Mouse (Mus musculus) myocyte (in vitro differentiated cells): ENCODE data around the gene Macrod2. TPM values are rescaled to one million over a fixed set of nuclear protein-coding genes. Genes with fewer than 3 reads are reported as not detected.

Experiments used
- H3K27me3 ChIP-seq: one replicate; pipeline ENCODE4 v1.6.1; 2011; ENCODE audit not compliant: control insufficient read depth, insufficient read depth, insufficient read length
- H3K36me3 ChIP-seq: one replicate; pipeline ENCODE4 v1.6.1; 2011; ENCODE audit not compliant: control insufficient read depth, insufficient read depth
- H3K4me2 ChIP-seq: one replicate; pipeline ENCODE4 v1.6.1; 2011; ENCODE audit warnings: low read depth, control low read depth
- H3K4me3 ChIP-seq: one replicate; pipeline ENCODE4 v1.5.1; 2011; ENCODE audit warnings: mild to moderate bottlenecking, control low read depth, moderate library complexity
- H3K79me2 ChIP-seq: one replicate; pipeline ENCODE4 v1.6.1; 2011; ENCODE audit not compliant: control insufficient read depth, insufficient read depth
- H3ac ChIP-seq: one replicate; pipeline ENCODE4 v1.6.1; 2011; ENCODE audit not compliant: control insufficient read depth, insufficient read length
- CEBPB ChIP-seq: IDR thresholded peaks from 2 replicates; pipeline ENCODE4 v1.6.1; 2011; ENCODE audit warnings: mild to moderate bottlenecking, moderate library complexity; ENCODE audit not compliant: poor library complexity, insufficient read depth, severe bottlenecking
- E2F4 ChIP-seq: IDR thresholded peaks from one replicate; pipeline ENCODE4 v1.6.1; 2011; ENCODE audit warnings: mild to moderate bottlenecking, control low read depth, moderate library complexity; ENCODE audit not compliant: insufficient read depth
- MAX ChIP-seq: IDR thresholded peaks from one replicate; pipeline ENCODE4 v1.6.1; 2011; ENCODE audit warnings: low read depth, mild to moderate bottlenecking, control low read depth
- MYOD1 ChIP-seq, 3 experiments: IDR thresholded peaks; one replicate each; pipeline ENCODE4 v1.6.1; 2011; ENCODE audit warnings: control low read depth in 2 of 3, low read depth in 2 of 3, mild to moderate bottlenecking in 2 of 3, moderate library complexity in 1 of 3; ENCODE audit not compliant: insufficient read length in 2 of 3, control insufficient read depth in 1 of 3
- MYOG ChIP-seq, 3 experiments: IDR thresholded peaks; one replicate each; pipeline ENCODE4 v1.6.1; 2011; ENCODE audit warnings: control low read depth in 2 of 3, low read depth in 2 of 3, mild to moderate bottlenecking in 2 of 3; ENCODE audit not compliant: insufficient read length in 2 of 3, control insufficient read depth in 1 of 3, insufficient read depth in 1 of 3
- POLR2A ChIP-seq: IDR thresholded peaks from one replicate; pipeline ENCODE4 v1.6.1; 2011; ENCODE audit warnings: low read depth, mild to moderate bottlenecking, control low read depth, moderate library complexity; ENCODE audit not compliant: insufficient read length
- POLR2AphosphoS2 ChIP-seq: IDR thresholded peaks from one replicate; pipeline ENCODE4 v1.6.1; 2011; ENCODE audit warnings: low read depth, control low read depth; ENCODE audit not compliant: insufficient read length
- REST ChIP-seq: IDR thresholded peaks from one replicate; pipeline ENCODE4 v1.6.1; 2011; ENCODE audit warnings: mild to moderate bottlenecking, control low read depth, moderate library complexity; ENCODE audit not compliant: insufficient read depth, insufficient read length
- SRF ChIP-seq: IDR thresholded peaks from one replicate; pipeline ENCODE4 v1.6.1; 2011; ENCODE audit warnings: low read depth; ENCODE audit not compliant: control insufficient read depth, insufficient read length
- TCF12 ChIP-seq: IDR thresholded peaks from one replicate; pipeline ENCODE4 v1.6.1; 2011; ENCODE audit warnings: mild to moderate bottlenecking, control low read depth; ENCODE audit not compliant: poor library complexity, insufficient read depth, severe bottlenecking
- TCF3 ChIP-seq: IDR thresholded peaks from one replicate; pipeline ENCODE4 v1.6.1; 2011; ENCODE audit warnings: low read depth, control low read depth; ENCODE audit not compliant: insufficient read length
- USF1 ChIP-seq: IDR thresholded peaks from one replicate; pipeline ENCODE4 v1.6.1; 2011; ENCODE audit warnings: low read depth, mild to moderate bottlenecking, control low read depth, moderate library complexity
- polyA plus RNA-seq: library from polyadenylated mRNA; unstranded; fragments of >200 nt; fragmentation: generic; extraction: Trizol; gene quantifications from one replicate; pipeline ENCODE4 v1.2.1, GENCODE M21; 2012; ENCODE audit warnings: missing spikeins

The Macrod2 gene
- polyA plus RNA-seq, 1 experiment, result 0.96 TPM

DNA sequence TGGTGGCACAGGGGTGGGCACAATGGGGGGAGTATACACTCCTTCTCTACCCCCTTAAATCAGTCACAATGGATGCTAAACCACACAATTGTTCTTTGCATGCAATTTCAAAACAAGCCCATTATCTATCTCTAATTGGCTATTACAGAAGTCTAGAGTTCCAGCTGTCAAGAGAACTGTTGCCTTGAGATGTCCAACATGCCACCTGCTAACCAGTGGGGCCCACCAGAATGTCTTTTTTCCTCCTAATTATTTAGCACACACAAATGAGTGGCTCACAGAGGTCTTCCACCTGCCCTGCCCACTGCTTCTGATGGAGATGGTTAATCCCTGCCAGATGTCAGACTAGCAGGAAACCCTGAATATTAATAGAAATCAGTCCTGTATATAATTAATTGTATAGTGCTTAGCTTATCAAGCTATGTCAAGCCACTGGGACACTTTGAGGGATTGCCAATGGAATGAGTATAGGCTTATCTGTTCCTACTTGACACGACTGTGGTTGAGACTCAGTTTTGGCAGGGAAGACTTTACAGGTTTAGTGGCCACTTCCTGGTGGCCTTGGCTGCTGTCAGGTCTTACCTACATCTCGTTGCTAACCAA lies 1054.1 kb downstream of the Macrod2 start:
- Histone ChIP-seq H3ac (no peak overlapping the region), H3K27me3 (no peaks in the 10 kb centered on the region), H3K36me3 (no peaks in the 10 kb centered on the region), H3K4me3 (no peak overlapping the region), H3K79me2 (no peaks in the 10 kb centered on the region), H3K4me2 (no peak overlapping the region)
- no peak for TF ChIP-seq E2F4
- TF ChIP-seq REST, result no peak
- TF ChIP-seq TCF12, result no peak

DNA sequence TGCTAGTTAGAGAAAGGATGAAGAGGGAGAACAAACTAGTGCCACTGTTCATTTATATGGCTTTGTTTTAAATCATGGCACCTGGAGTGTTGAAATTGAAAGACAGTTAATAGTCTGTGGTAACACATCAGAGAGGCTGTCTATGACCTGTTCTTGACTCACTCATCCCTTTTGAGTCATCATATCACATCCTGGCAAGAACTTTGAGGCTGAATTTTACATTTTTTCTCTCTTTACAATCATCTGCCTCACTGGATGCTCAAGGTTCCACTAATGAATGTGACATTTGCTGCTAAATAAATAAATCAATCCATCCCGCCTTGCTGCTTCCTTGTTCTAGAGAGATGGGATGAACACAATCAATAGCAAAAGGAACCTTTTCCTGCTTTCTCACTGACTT lies 1068.8 kb downstream of the Macrod2 start:
- Histone ChIP-seq H3K27me3 (no peaks in the 10 kb centered on the region), H3K36me3 (no peaks in the 10 kb centered on the region), H3K4me3 (no peak overlapping the region), H3K79me2 (no peaks in the 10 kb centered on the region), H3K4me2 (no peak overlapping the region), H3ac (no peak overlapping the region)
- TF ChIP-seq MYOG (IDR thresholded peaks at IDR 0.05; ENCODE audit: control insufficient read depth in 1 of 3, insufficient read depth in 1 of 3, insufficient read length in 2 of 3, low read depth in 2 of 3) (no peak), POLR2A (no peak), MYOD1 (IDR thresholded peaks at IDR 0.05; ENCODE audit: control insufficient read depth in 1 of 3, insufficient read length in 2 of 3, low read depth in 2 of 3) (no peak), USF1 (no peak), SRF (no peak), TCF3 (no peak), REST (no peak), MAX (no peak), TCF12 (no peak), E2F4 (no peak), CEBPB (no peak), POLR2AphosphoS2 (no peak)

DNA sequence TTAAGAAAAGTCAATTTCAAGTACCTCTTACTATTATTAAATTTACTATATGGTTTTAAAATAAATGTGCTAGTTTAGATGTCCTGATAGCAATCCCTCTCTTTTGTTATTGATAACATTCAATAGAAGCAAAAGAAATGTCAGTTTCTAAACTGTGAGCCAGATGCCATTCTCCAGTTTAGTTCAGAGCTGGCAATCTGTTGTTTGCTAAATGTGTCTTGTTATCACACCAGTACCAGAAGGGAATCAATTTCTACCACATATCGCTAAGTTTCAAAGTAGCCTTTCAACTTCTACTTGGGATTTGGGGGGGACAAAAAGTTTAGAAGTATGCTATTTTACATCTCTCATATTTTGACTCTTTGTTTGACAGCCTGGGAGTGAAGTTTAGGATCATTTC lies 1077.7 kb downstream of the Macrod2 start:
- Histone ChIP-seq H3K27me3 (no peaks in the 10 kb centered on the region), H3K4me2 (no peak overlapping the region), H3ac (no peak overlapping the region), H3K79me2 (no peaks in the 10 kb centered on the region), H3K36me3 (no peaks in the 10 kb centered on the region), H3K4me3 (no peak overlapping the region)
- TF ChIP-seq TCF12 (no peak), REST (no peak), USF1 (no peak)

DNA sequence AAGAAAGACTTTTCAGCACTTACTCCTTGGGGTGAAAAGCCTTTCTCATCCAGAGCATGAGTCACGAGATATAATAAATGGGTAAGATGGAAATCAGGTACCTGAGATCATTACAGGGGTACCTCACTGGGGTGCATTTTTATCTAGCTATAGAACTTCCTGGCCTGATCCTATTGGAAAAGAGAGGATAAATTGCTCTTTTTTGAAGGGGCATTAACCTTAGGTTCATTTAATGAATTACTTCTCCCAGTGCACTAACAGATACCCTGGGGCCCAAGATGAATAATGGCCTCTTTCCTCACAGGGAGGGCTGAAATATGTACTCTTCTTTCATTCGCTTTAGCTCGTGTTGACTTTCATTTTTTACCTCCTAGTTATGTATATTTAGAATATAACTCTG lies 1082.5 kb downstream of the Macrod2 start:
- no peaks in the 10 kb centered on the region for H3K79me2 ChIP-seq
- H3K4me2 ChIP-seq, result no peak overlapping the region
- H3ac ChIP-seq, result no peak overlapping the region
- no peaks in the 10 kb centered on the region for H3K36me3 ChIP-seq
- H3K27me3 ChIP-seq, result no peaks in the 10 kb centered on the region
- H3K4me3 ChIP-seq, result no peak overlapping the region
- no peak for TF ChIP-seq POLR2A
- no peak for TF ChIP-seq USF1
- TF ChIP-seq MYOG (IDR thresholded peaks at IDR 0.05; ENCODE audit: control insufficient read depth in 1 of 3, insufficient read depth in 1 of 3, insufficient read length in 2 of 3, low read depth in 2 of 3), result no peak
- TF ChIP-seq SRF, result no peak
- no peak for TF ChIP-seq REST
- no peak for TF ChIP-seq CEBPB
- TF ChIP-seq TCF12, result no peak

DNA sequence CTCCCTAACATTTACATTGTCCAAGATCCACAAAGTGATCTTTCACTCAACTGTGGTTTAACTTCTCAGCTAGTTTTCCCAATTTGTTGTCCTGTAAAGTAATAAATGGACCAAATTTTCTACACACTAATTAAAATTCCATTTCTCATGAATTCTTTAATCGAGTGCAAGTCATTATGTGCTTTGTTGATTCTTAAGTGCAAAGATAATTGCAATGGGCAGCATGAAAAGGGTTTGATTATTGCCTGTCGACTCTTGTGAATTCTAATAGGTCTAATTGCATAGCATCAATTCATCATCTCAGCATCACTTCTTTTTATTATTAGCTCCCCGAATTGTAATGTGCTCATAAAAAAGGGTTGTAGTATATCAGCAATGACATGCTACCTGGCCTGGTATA lies 1095.4 kb downstream of the Macrod2 start:
- TF ChIP-seq E2F4, result no peak
- TF ChIP-seq MYOG (IDR thresholded peaks at IDR 0.05; ENCODE audit: control insufficient read depth in 1 of 3, insufficient read depth in 1 of 3, insufficient read length in 2 of 3, low read depth in 2 of 3), result no peak
- no peak for TF ChIP-seq POLR2A
- TF ChIP-seq MYOD1 (IDR thresholded peaks at IDR 0.05; ENCODE audit: control insufficient read depth in 1 of 3, insufficient read length in 2 of 3, low read depth in 2 of 3), result no peak
- H3ac ChIP-seq, result no peak overlapping the region
- H3K79me2 ChIP-seq, result no peaks in the 10 kb centered on the region
- H3K36me3 ChIP-seq, result no peaks in the 10 kb centered on the region
- no peak overlapping the region for H3K4me3 ChIP-seq
- no peak overlapping the region for H3K4me2 ChIP-seq
- H3K27me3 ChIP-seq, result no peaks in the 10 kb centered on the region

DNA sequence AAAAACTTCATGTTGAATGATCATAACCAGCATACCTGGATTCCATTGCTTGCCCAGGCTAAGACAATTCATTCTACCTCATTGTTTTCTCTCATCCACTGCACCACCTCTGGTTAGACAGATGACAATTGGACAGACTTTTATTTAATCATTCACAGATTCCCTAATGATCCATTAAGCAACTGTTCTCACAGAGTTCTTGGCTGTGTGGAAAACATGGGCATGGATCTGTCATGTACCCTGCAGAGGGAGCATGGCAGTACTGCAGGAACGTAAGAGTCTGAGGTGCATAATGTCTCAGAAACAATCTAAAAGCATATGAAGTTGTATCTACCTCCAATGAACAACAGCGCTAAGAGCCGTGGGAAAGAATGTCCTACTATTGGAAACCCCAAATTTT lies 1110.3 kb downstream of the Macrod2 start:
- no peaks in the 10 kb centered on the region for H3K36me3 ChIP-seq
- TF ChIP-seq CEBPB (no peak), MYOD1 (IDR thresholded peaks at IDR 0.05; ENCODE audit: control insufficient read depth in 1 of 3, insufficient read length in 2 of 3, low read depth in 2 of 3) (no peak), POLR2A (no peak), REST (no peak), TCF3 (no peak), TCF12 (no peak), MYOG (IDR thresholded peaks at IDR 0.05; ENCODE audit: control insufficient read depth in 1 of 3, insufficient read depth in 1 of 3, insufficient read length in 2 of 3, low read depth in 2 of 3) (no peak), MAX (no peak), SRF (no peak), USF1 (no peak), POLR2AphosphoS2 (no peak), E2F4 (no peak)
- H3K79me2 ChIP-seq, result no peaks in the 10 kb centered on the region
- no peak overlapping the region for H3K4me2 ChIP-seq
- H3K4me3 ChIP-seq, result no peak overlapping the region
- H3K27me3 ChIP-seq, result no peaks in the 10 kb centered on the region
- no peak overlapping the region for H3ac ChIP-seq
